ENCODE assay signal across 12 mouse cellular contexts in the genomic region with DNA sequence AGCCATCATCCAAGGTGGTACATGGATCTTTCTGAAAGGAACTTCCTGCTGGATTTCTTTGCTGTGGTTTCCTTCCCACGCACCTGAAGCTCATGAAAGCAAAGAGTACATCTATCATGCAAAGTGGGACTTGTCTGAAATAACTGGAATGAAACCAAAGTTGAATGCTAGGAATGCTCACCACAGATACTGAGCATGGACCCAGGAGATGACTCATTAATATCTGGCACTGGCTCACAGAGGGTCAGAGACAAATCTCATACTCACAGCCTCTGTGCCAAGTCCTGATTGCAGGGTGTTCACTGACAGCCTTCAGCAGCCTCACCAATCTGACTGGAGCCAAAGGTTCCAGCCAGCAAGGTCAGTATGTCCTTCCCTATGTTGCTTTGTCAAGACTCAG.
DNase-seq lines count a peak whose midpoint lies in the region; ATAC-seq lines count a peak whose summit lies in the region.
"Had no signal": no experiment of that assay in that cellular context is flagged by ENCODE, and none has a peak within 500 bp of the region (broad histone marks: within the 10 kb centered on the region; RNA-seq: fewer than 3 reads in every experiment).

No protein-coding gene starts in this region.

- 67% methylated on average over 1 of the region's 1 CpGs for WGBS in embryonic facial prominence, embryonic 14.5 days
- WGBS in embryonic facial prominence, embryonic 10.5 days: 88% methylated on average over 1 of the region's 1 CpGs
- WGBS in heart, embryonic 13.5 days: 8% methylated on average over 1 of the region's 1 CpGs
- 76% methylated on average over 1 of the region's 1 CpGs for WGBS in hindbrain, embryonic 13.5 days

- no peaks in the 10 kb centered on the region for H3K27me3 ChIP-seq in embryonic facial prominence, embryonic 14.5 days (replicated peaks; ENCODE audit: control insufficient read depth, insufficient read depth, low read length)
- no peaks in the 10 kb centered on the region; the same call in 1 of the 2 replicates for H3K27me3 ChIP-seq in embryonic facial prominence, embryonic 10.5 days (replicated peaks; ENCODE audit: low read depth, poor library complexity, severe bottlenecking)
- no peaks in the 10 kb centered on the region for H3K27me3 ChIP-seq in heart, embryonic 13.5 days (replicated peaks)
- no peaks in the 10 kb centered on the region for H3K27me3 ChIP-seq in hindbrain, embryonic 13.5 days

- H3K9ac ChIP-seq in embryonic facial prominence, embryonic 14.5 days (ENCODE audit: low read depth, low read length): no peak overlapping the region
- no peak overlapping the region for H3K9ac ChIP-seq in heart, embryonic 13.5 days
- no peak overlapping the region for H3K9ac ChIP-seq in hindbrain, embryonic 13.5 days
- H3K9ac ChIP-seq: forebrain, postnatal 0 days had no signal

- no peaks in the 10 kb centered on the region for H3K36me3 ChIP-seq in embryonic facial prominence, embryonic 14.5 days (ENCODE audit: control insufficient read depth, insufficient read depth, low read length)
- H3K36me3 ChIP-seq in embryonic facial prominence, embryonic 10.5 days (replicated peaks): no peaks in the 10 kb centered on the region
- H3K36me3 ChIP-seq in heart, embryonic 13.5 days: no peaks in the 10 kb centered on the region
- H3K36me3 ChIP-seq in hindbrain, embryonic 13.5 days: no peaks in the 10 kb centered on the region

- H3K27ac ChIP-seq in embryonic facial prominence, embryonic 14.5 days (replicated peaks; ENCODE audit: low read depth, low read length): no peak overlapping the region
- H3K27ac ChIP-seq in embryonic facial prominence, embryonic 10.5 days (replicated peaks): no peak overlapping the region
- H3K27ac ChIP-seq in heart, embryonic 13.5 days (replicated peaks): peak overlapping the region; percentile 89
- H3K27ac ChIP-seq in hindbrain, embryonic 13.5 days: no peak overlapping the region

- H3K9me3 ChIP-seq in embryonic facial prominence, embryonic 14.5 days (ENCODE audit: control insufficient read depth, low read length): no peaks in the 10 kb centered on the region
- H3K9me3 ChIP-seq in embryonic facial prominence, embryonic 10.5 days: no peaks in the 10 kb centered on the region
- no peaks in the 10 kb centered on the region for H3K9me3 ChIP-seq in heart, embryonic 13.5 days
- H3K9me3 ChIP-seq in hindbrain, embryonic 13.5 days: no peaks in the 10 kb centered on the region

- peak; percentile 30 for DNase-seq in embryonic facial prominence, embryonic 14.5 days (ENCODE audit: low spot score)
- DNase-seq in embryonic facial prominence, embryonic 10.5 days (ENCODE audit: low spot score): no peak
- peak; percentile 74 for DNase-seq in adrenal gland, postnatal 14 days
- DNase-seq in lung, postnatal 25 days (ENCODE audit: low spot score): peak; percentile 49
- DNase-seq in left cerebral cortex, postnatal 10 days (ENCODE audit: extremely low spot score in 1 of 2, low spot score in 2 of 2): no peak
- DNase-seq in thymus, postnatal 0 days (ENCODE audit: low spot score): no peak
- DNase-seq: forebrain, postnatal 0 days; liver; midbrain, embryonic 14.5 days; thymus, postnatal 4 days had no signal

- intact Hi-C loops in left cerebral cortex, postnatal 10 days (cut with DNase I): no loop called here

- ATAC-seq in embryonic facial prominence, embryonic 14.5 days (ENCODE audit: low read depth): no peak
- peak; percentile 70 for ATAC-seq in heart, embryonic 13.5 days (ENCODE audit: extremely low read depth, insufficient number of reproducible peaks, low FRiP score, low TSS enrichment)
- no peak for ATAC-seq in hindbrain, embryonic 13.5 days (ENCODE audit: low FRiP score)
- ATAC-seq: forebrain, postnatal 0 days had no signal

- H3K4me2 ChIP-seq in embryonic facial prominence, embryonic 14.5 days (ENCODE audit: low read depth, low read length): no peak overlapping the region
- no peak overlapping the region for H3K4me2 ChIP-seq in heart, embryonic 13.5 days
- H3K4me2 ChIP-seq in hindbrain, embryonic 13.5 days: no peak overlapping the region

- no peaks in the 10 kb centered on the region for H3K4me1 ChIP-seq in embryonic facial prominence, embryonic 14.5 days (ENCODE audit: control insufficient read depth, insufficient read depth, low read length)
- no peaks in the 10 kb centered on the region for H3K4me1 ChIP-seq in embryonic facial prominence, embryonic 10.5 days
- H3K4me1 ChIP-seq in heart, embryonic 13.5 days: peaks cover 29% of the 10 kb centered on the region
- H3K4me1 ChIP-seq in hindbrain, embryonic 13.5 days (replicated peaks): no peaks in the 10 kb centered on the region

- H3K4me3 ChIP-seq in embryonic facial prominence, embryonic 14.5 days (ENCODE audit: low read depth, low read length): no peak overlapping the region
- no peak overlapping the region for H3K4me3 ChIP-seq in embryonic facial prominence, embryonic 10.5 days
- no peak overlapping the region for H3K4me3 ChIP-seq in heart, embryonic 13.5 days
- no peak overlapping the region for H3K4me3 ChIP-seq in hindbrain, embryonic 13.5 days

Comparison
In these comparisons a context has a peak if more than half of its experiments do, and no peak if none do; other contexts are left out.
1. DNase-seq: peak in embryonic facial prominence, embryonic 14.5 days (single experiment), adrenal gland, postnatal 14 days (single experiment) and lung, postnatal 25 days (single experiment); none in embryonic facial prominence, embryonic 10.5 days (single experiment), left cerebral cortex, postnatal 10 days (0 of 2) and thymus, postnatal 0 days (single experiment).